Mouse (Mus musculus) hindlimb bud, embryonic 11.5 days (tissue): ENCODE results near the gene Chd3.

Source experiments
- DNase-seq: peaks from one replicate; pipeline ENCODE4 v3.0.0-alpha.2; 2012; ENCODE audit warnings: low read depth, low spot score; ENCODE audit errors: extremely low spot score

Gene Chd3

DNA sequence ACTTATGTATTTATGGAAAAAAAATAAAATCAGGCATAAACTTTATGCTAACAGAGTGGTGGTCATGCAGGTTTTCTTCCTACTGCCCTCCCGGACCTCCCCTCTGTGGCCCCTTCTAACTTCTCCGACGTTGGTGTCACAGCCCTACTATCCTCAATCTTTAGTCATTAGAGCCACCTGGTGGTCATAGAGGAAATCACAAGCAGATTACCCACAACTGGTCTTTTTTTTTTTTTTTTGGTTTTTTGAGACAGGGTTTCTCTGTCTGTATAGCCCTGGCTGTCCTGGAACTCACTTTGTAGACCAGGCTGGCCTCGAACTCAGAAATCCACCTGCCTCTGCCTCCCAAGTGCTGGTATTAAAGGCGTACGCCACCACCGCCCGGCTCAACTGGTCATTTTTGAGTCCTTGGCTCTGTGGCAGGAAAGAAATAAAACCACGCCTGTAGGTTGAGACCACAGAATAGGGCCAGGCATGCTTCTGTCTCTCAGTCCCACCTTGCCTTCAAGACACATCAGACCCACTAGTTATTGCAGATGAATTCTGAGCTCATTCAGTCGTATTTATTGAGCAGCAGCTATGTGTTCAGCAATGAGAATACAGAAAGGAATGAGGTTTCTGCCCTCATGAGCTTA is 21.3 kb upstream of the Chd3 start:
- DNase-seq, result no peak

DNA sequence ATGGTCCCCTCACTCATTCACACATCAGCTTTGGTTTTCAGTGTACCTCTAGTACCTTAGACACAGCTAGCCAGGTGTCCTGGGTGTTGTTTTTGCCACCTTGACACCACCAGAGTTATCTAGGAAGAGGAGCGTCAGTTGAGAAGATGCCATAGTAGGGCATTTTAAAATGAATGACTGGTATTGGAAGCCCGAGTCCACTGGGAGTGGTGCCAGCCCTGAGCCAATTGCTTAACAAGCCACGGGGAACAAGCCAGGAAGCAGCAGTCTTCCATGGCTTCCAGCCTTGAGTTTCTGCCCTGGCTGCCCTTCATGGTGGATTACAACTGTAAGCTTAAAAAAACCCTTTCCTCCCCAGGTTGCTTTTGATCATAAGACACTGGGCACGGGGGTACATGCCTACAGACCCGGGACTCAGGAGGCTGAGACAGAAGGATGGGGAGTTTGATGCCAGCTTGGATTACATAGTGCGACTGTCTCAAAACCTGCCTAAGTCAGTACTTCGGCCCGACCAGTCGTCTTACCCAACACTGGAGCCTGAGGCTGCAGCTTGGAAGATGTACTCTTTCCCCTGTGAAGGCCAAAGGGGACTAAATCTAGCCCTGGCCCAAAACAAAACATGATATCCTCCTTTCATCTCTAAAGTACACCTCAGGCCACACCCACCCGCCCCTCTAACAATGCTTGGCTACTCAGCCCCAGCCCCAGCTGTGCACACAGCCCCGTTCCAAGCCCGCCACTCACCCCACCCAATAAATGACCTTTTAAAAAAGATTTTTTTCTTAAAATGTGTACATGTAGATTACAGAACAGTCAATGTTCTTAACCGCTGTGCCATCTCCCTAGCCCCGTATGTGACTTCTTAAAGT is 20.6 kb upstream of the Chd3 start:
- no peak for DNase-seq

DNA sequence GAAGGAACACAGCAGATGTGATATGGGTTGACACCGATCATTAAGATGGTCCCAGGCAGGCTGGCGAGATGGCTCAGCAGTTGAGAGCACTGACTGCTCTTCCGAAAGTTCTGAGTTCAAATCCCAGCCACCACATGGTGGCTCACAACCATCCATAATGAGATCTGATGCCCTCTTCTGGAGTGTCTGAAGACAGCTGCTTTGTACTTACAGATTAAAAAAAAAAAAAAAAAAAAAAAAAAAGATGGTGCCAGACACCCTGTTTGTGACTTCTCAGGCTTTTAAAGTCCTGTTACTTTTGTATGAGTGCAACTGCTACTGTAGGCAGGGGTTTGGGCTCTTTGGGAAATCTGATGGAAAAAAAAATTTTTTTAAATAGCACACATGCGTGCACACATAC is 19.5 kb upstream of the Chd3 start:
- DNase-seq, result no peak

DNA sequence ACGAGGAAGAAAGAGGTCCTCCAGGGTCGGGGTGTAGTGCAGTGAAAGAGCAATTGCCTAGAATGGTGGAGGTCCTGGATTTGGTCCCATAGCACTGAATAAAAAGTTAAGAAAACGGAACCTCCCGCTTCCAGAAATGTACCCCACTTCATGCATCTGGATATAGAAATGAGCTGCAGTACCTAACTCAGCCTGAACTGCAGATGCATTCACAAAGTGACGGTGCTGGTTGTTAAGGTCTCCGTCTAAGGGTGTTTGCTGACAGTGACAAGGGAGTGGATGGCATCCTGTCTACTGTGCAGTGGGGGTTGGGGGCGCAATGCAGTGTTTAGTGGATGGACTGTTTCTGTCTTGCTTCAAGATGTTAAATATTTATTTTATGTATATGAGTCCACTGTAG is 17.6 kb upstream of the Chd3 start:
- no peak for DNase-seq

DNA sequence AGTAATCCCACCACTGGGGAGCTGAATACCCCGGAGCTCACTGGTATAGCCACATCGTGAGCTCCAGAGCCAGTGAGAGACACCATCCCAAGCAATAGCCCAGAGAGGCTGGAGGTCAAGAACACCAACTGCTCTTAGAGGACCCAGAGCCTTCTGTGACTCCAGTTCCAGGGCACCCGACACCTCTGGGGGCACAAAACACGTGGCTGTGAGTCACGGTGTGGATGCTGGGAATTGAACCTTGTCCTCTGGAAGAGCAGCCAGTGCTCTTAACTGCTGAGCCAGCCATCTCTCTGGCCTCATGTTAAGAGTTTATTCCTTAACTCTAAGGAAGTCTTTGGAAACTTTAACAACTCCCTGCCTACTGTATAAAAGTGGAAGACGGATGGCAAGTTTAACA is 15.8 kb upstream of the Chd3 start:
- no peak for DNase-seq

DNA sequence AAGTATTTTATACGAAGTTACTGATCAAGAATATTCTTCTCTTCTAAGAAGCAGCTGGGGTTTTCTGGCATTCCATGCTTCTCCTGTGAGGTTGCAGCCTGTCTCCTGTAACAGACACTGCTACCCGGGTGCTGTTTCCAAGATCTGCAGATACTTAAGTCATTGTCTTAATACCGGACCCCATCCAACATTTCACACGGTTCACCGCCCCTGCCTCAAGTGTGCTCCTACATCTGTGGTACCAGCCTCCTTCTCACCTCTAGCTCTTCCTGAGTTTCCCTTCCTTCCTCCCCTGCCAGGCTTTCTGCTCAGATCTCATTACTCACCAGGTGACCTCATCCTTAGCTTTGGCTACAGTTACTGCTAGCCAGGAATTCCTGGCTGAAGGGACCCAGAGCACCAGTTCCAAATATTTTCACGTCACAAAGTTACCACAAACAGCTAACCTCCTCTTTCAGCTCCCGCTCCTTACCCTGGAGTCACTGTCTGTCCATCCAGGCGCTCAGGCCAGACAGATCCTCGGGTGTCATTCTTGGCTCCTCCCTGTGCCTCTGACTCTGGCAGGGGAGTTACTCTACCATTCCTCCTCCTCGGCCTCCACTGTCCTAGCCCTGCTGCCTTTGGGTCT is 13.4 kb upstream of the Chd3 start:
- DNase-seq, result no peak

DNA sequence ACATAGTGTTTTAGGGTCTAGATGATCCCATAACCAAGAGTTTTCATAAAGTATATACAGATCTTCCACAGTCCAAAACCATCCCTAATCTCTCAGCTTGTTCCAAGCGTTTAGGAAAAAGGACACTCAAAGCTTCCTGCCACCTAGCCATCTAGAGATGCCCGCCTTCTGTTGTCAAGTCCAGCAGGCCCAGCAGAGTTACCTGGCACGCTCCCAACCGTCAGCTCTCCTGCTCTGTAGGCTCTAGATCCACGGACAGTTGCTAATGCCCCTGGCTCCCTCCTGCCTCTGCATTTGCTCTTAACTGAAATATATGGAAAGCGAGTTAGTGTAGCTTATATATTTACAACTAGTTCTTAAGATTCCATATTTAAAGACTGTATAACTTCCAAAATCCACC is 12.2 kb upstream of the Chd3 start:
- DNase-seq, result no peak

DNA sequence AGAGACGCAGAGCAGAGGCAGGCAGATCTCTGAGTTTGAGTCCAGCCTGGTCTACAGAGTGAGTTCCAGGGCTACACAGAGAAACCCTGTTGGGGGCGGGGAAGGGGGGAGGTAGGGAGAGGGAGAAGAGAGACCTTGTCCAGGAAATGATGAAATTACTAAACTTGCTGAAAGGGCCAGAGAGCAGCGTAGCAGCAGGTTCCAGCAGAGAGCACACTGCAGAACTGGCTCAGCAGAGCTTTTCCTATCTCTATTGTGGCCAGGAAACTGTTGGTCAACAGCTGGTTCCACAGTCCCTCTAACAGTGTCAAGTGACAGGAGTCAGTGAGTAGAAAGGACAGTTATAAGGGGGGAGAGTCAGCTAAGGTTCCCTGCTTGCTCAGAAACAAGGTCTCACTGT is 10.4 kb upstream of the Chd3 start:
- no peak for DNase-seq

DNA sequence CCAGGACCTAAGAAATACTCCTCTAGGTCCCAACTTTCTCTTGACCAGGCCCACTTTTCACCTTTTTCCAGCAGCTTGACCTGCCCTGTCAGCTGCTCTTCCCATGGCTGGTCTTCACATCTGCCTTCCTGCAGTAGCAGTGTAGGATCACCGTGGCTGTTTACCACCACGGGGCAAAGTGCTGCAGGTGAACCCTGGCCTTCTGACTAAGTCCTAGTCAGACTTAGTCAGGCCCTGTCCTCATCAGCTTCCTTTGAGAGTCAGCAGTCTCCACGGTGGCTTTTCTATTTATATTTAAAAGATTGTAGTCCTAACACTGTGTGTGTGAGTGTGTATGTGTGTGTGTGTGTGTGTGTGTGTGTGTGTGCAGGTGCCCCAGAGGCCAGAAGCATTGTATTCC is 8.6 kb upstream of the Chd3 start:
- no peak for DNase-seq

DNA sequence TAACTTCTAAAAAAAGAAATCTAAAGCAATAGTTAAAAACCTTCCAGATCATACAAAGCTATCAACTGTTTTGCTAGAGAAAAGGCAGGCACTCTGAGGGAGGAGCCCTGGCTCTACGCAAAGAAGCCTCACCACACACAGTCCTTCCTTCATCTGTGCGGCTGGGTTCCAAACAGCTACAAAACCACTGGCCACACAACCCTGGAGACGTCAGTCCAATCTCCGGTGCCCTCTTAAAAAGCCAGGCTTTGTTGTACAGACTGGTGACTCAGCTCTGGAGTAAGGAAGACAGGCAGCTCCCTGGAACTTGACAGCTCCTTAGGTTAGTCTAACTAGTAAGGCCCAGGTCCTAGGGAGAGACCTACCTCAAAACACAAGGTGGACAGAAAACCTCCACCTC is 6.4 kb upstream of the Chd3 start:
- DNase-seq, result no peak

DNA sequence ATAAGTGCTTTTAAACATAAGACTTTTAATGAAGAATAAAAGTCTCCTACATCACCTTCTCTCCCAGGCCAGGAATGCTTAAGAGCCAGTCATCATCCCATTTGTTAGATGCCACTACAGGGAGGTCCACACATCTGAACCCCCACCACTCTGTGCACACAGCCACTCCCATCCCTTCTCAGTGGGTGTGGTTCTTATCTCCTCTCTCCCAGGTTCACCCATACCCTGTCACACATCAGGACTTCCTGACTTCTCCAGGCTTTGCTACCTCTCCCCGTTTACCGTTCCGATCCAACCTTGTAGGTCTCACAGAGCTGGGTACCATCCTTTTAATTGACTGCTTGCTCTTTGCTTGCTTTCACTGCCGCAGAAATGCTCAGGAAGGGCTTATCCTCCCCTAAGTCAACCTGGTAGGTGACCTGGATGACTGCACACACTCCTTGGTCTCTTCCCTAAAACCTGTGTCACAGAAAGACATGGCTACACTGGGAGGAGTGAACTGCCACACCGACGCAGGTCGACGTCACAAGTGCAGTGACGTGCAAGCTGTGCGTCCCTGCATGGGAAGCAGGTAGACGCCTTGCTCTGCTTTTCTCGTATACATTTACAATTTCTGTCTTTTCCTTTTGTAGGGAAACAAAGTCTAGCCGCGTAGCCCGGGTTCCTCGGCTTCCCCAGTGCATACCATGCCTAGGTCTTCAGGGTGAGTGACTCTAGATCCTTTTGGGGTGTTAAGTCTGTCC is 4.2 kb upstream of the Chd3 start:
- DNase-seq, result no peak

DNA sequence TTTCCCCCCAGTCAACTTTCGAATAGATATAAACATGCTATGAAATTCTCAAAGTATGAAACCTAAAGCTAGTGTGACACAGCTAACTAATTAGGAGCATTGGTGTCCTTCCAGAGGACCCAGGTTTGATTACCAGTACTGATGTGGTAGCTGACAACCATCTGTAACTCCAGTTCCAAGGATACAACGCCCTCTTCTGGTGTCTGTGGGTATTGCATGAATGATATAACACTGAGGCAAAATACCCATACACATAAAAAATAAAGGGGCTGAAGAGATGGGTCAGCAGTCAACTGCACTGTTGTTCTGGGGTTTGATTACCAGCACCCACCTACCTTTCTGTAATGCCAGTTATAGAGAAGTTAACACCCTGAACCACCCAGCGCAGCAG is 3.6 kb upstream of the Chd3 start:
- DNase-seq, result no peak

DNA sequence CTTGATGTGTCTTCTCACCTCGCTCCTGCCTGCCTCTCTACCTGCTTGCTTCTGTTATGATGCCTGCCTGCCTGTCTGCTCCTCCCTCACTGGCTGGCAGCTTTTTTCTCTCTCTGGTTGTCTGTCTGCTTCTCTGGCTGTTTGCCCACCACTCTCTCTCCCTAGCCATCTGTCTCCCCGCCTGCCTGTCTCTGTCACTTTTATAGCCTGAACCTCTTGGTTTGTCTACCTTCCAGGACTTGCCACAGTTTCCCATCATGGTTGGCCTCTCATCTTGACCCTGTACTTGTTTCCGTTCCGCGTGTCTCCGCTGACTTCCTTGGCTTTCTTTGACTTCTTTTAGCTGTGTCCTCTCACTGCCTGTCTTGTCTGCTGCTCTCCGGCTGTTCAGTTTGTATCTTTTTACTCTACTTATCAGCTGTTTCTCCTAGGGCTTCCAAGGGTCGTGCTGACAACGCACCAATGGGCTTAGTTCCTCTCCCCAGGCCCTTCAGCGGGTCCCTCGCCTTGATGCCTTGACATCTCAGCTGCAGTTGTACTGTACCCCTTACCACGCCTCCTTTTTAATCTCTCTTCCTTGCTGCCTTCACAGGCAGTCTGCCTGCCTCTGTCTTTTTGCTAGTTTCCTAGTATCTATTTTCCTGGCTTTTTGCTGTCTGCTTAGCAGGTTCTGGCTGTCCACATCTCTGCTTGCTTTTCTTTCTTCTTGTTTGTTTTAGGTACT is 3.0 kb upstream of the Chd3 start:
- DNase-seq, result no peak

DNA sequence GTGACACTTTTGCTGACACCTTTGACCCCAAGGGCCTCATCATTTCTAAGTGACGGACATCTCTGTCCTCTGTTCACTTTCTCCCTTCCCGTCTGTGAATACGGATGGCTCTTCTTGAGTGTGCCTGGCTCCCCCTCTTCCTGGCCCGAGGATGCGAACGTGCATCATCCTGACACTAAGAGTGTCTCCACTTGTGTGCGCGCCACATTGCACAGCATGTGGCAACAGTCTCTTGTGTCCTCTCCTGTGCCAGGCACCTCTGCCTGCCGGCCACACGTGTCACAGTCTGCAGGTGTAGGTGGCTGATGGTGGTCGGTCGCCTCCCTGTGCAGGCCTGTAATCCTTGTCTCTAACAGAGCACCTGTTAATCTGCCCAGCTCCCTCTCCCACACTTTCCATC is 2.4 kb upstream of the Chd3 start:
- no peak for DNase-seq

DNA sequence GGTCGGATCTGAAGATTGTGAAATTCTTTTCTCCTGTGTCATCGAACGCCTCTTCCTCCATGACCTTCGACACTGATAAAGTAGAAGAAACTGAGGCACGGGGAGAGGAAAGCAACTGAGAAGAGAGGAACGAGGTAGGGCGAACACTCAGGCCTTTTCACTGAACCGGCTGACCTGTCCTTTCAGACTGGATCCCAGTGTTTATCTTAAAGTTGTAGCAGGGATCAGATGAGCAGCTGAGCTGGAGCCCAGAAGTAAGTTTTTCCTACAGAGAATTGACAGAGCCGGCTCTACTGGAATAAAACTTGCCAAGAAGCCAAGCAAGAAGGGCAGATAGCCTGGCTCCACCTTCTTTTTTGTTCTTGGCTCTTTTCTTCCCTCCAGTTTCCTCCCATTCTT is 1.6 kb upstream of the Chd3 start:
- DNase-seq, result no peak

DNA sequence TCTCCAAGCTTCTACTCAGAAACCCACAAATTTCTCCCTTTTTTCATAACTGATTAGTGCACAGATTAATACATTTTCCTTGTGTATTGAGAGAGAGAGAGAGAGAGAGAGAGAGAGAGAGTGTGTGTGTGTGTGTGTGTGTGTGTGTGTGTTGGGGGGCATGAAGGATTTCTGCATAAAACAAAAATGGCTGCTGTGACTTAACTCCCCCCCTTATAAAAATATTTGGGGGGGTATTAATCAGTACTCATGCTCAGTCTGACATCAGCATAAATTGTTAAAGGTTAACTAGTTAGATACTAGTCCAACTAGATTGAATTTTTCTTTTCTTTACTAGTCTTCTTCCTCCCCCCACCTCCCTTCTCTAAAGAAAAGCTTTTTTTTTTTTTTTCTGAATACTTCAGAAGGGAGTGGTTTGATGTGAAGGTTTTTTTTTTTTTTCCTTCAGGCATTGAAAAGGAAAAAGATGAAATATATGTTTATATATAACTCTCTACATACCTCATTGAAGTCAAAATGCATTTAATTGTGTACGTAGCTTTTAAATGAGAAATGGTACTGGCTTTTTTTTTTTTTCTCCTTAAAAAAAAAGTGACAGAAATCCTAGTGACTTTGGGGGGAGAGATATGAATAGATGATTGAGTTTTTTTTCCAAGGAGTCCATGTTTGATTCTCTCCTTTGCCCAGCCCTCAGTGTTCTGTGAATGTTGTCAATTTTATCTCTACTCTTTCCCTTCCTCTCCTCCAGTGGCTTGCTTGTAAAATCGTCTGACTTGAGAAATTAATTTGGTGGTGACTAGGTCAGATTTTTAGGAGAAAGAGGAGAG is 997 bp upstream of the Chd3 start:
- DNase-seq, result no peak

DNA sequence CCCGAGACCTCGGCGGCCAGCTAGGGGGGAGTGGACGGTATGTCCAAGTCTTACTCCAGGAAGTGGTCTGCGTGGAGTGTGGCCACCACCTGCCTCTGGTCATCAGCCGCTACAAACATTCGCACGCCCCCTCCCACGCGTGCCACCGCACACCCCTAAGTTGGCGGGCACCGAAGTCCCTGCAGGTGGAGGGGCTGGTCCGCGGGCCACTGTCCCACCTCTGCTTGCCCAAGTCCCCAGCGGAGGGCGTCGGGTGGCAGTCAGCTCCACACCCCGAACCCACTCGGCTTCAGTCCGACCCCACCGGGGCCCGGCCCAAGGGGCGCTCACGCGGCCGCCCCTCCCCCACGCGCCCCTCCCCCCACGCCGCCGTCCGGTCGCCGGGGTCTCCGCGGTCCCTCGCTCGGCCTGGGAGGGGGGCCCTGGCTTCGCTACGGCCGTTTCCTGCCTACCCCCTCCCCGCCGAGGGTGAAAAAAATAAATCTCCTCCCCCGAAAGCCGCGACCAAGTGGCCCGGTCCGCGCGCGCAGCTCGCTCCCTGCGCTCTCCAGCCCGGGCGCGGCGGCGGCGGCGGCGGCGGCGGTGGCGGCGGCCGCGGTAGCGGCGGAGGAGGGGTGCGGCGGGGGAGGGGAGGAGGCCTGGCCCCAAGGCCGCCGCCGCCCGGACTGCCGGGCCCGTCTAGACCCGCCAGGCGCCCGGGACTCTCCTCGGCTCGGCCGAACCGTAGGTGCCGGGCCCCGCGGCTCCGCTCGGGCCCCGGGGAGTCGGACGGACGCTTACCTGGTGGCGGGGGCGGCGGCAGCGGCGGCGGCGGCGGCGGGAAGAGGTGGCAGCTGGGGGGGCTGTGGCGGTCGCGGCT is 621 bp downstream of the Chd3 start:
- DNase-seq, result no peak

DNA sequence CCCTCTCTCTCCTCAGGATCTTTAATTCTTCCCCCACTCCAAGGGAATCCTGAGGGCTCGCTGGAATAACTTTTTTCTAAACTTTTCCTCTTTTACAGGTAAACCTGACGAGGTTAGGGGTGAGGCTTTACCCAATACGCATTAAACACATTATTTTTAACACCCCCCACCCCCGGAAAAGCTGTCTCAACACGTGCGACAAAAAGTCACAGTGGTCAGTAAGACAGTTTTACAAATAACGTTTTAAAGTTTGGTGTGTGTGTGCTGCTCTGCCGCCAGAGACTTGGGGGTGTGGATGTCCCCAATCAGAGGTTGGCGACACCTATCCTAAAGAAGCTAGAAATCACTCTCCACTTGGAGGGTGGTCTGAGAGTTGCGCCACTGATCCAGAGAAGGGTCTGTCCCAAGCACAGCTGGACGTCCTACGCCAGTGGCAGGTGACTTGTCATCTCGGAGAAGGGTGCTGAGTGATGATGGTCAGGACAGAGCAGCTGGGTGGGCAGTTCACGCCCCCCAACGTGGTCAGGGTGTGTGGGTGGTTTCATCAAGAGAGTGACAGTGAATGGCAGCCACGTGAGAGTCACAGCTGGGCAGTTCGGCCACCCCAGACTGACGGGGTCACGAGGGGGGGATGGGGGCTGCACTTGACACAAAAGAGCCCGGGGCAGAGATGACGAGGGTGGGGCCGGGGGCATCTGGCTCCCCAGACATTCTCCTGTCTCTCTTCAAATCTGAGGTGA is 1.4 kb downstream of the Chd3 start:
- DNase-seq, result no peak
